27 mouse cellular contexts compared by ENCODE assay signal in genomic region chr10:88739818-88740217, GRCm38 (mm10). TPM values are rescaled to one million over a fixed set of nuclear protein-coding genes. Genes with fewer than 3 reads are reported as not detected.
"Had no signal": no experiment of that assay in that cellular context is flagged by ENCODE, and none has a peak within 500 bp of the region (broad histone marks: within the 10 kb centered on the region; RNA-seq: fewer than 3 reads in every experiment).

No protein-coding gene starts in this region.

- DNase-seq: kidney, adult 18-20 months; kidney, adult 9 months; kidney, postnatal 14 days; layer of hippocampus, postnatal 36 days; left cerebral cortex, postnatal 4 days; liver, postnatal 0 days; lung, embryonic 14.5 days; lung, postnatal 10 days; lung, postnatal 36 days; right cerebral cortex, adult 18-20 months; right cerebral cortex, postnatal 14 days; right cerebral cortex, postnatal 4 days; spleen, adult 18-20 months; thymus, postnatal 25 days had no signal

- H3K9ac ChIP-seq: limb, embryonic 12.5 days; limb, embryonic 15.5 days; liver, embryonic 14.5 days; liver, postnatal 0 days; lung, embryonic 14.5 days; midbrain, embryonic 12.5 days; midbrain, embryonic 15.5 days; neural tube, embryonic 12.5 days; neural tube, embryonic 15.5 days; stomach, embryonic 15.5 days had no signal

- H3K27me3 ChIP-seq: limb, embryonic 12.5 days; limb, embryonic 15.5 days; midbrain, embryonic 12.5 days; midbrain, embryonic 15.5 days; neural tube, embryonic 12.5 days; neural tube, embryonic 15.5 days; stomach, embryonic 15.5 days had no signal

- H3K4me3 ChIP-seq: limb, embryonic 12.5 days; limb, embryonic 15.5 days; midbrain, embryonic 12.5 days; midbrain, embryonic 15.5 days; neural tube, embryonic 12.5 days; neural tube, embryonic 15.5 days; stomach, embryonic 15.5 days had no signal

- H3K4me1 ChIP-seq: limb, embryonic 12.5 days; limb, embryonic 15.5 days; midbrain, embryonic 12.5 days; midbrain, embryonic 15.5 days; neural tube, embryonic 12.5 days; neural tube, embryonic 15.5 days; stomach, embryonic 15.5 days had no signal

- H3K27ac ChIP-seq: limb, embryonic 12.5 days; limb, embryonic 15.5 days; liver, embryonic 14.5 days; midbrain, embryonic 12.5 days; midbrain, embryonic 15.5 days; neural tube, embryonic 12.5 days; neural tube, embryonic 15.5 days; stomach, embryonic 15.5 days had no signal

- H3K9me3 ChIP-seq: limb, embryonic 15.5 days; midbrain, embryonic 12.5 days; midbrain, embryonic 15.5 days; neural tube, embryonic 12.5 days; neural tube, embryonic 15.5 days; stomach, embryonic 15.5 days had no signal

- ATAC-seq: liver, postnatal 0 days; midbrain, embryonic 15.5 days had no signal

- H3K4me2 ChIP-seq: limb, embryonic 12.5 days; limb, embryonic 15.5 days; liver, embryonic 11.5 days; lung, embryonic 14.5 days; midbrain, embryonic 12.5 days; midbrain, embryonic 15.5 days; neural tube, embryonic 12.5 days; neural tube, embryonic 15.5 days; stomach, embryonic 15.5 days had no signal

RNA-seq across cellular contexts. Expression of gene Spic, which starts 55.0 kb away (rescaled TPM):
- total RNA-seq: layer of hippocampus, adult 8-10 months; layer of hippocampus, postnatal 10 days; layer of hippocampus, postnatal 36 days; left cerebral cortex, adult 8-10 months; left cerebral cortex, postnatal 14 days; left cerebral cortex, postnatal 4 days had no signal
- polyA plus RNA-seq: limb, embryonic 12.5 days; lung, embryonic 14.5 days; midbrain, embryonic 12.5 days; midbrain, embryonic 15.5 days; neural tube, embryonic 12.5 days; neural tube, embryonic 15.5 days had no signal
